In genomic region chrX:53006062-53006461, GRCm38 (mm10) we compare ENCODE assay signal across 10 mouse cellular contexts. TPM values are rescaled to one million over a fixed set of nuclear protein-coding genes. Genes with fewer than 3 reads are reported as not detected.
DNase-seq lines count a peak whose midpoint lies in the region; ATAC-seq lines count a peak whose summit lies in the region.
"Had no signal": no experiment of that assay in that cellular context is flagged by ENCODE, and none has a peak within 500 bp of the region (broad histone marks: within the 10 kb centered on the region; RNA-seq: fewer than 3 reads in every experiment).

No protein-coding gene starts in this region.

- H3K36me3 ChIP-seq in heart, embryonic 12.5 days = peaks cover 15% of the 10 kb centered on the region; the same call in 1 of the 2 replicates
- H3K36me3 ChIP-seq: embryonic facial prominence, embryonic 12.5 days had no signal

- ATAC-seq in heart, embryonic 12.5 days (ENCODE audit: insufficient number of reproducible peaks, low FRiP score) = no peak
- ATAC-seq in megakaryocyte-erythroid progenitor cell, adult 5-6 weeks (replicated peaks; ENCODE audit: low FRiP score, low TSS enrichment, poor library complexity, severe bottlenecking) = peak; percentile 70; the same call in 1 of the 2 replicates

- DNase-seq in heart, postnatal 10 days = peak; percentile 40 to 61
- DNase-seq in spleen, postnatal 36 days (ENCODE audit: low spot score in 2 of 2) = peak; percentile 17 to 55
- no peak for DNase-seq in spleen, postnatal 10 days (ENCODE audit: low spot score in 2 of 2)
- peak; percentile 75 for DNase-seq in c-Kit-positive CD71-positive TER-119-positive erythroid progenitor cells, embryonic 14.5 days (ENCODE audit: low spot score)
- DNase-seq in spleen, adult 12 weeks (ENCODE audit: low spot score) = no peak
- no peak for DNase-seq in neural tube, embryonic 10.5 days (ENCODE audit: extremely low spot score, low spot score)

- H3K9ac ChIP-seq in heart, embryonic 12.5 days = no peak overlapping the region
- H3K9ac ChIP-seq: embryonic facial prominence, embryonic 12.5 days; limb, embryonic 13.5 days had no signal

- no peaks in the 10 kb centered on the region for H3K27me3 ChIP-seq in heart, embryonic 12.5 days (replicated peaks)
- H3K27me3 ChIP-seq: embryonic facial prominence, embryonic 12.5 days; limb, embryonic 13.5 days had no signal

- intact Hi-C loops in heart, postnatal 10 days (cut with DNase I) = loop anchor here (5.0 kb wide), 1 partner anchor 246 kb away; no protein-coding TSS in a partner anchor

- no peaks in the 10 kb centered on the region for H3K4me1 ChIP-seq in heart, embryonic 12.5 days (replicated peaks)
- H3K4me1 ChIP-seq: embryonic facial prominence, embryonic 12.5 days; limb, embryonic 13.5 days had no signal

- no peak overlapping the region for H3K27ac ChIP-seq in heart, embryonic 12.5 days (ENCODE audit: poor library complexity, severe bottlenecking)
- H3K27ac ChIP-seq: embryonic facial prominence, embryonic 12.5 days; limb, embryonic 13.5 days had no signal

- no peak overlapping the region for H3K4me3 ChIP-seq in heart, embryonic 12.5 days
- H3K4me3 ChIP-seq: embryonic facial prominence, embryonic 12.5 days; limb, embryonic 13.5 days had no signal

- no peaks in the 10 kb centered on the region for H3K9me3 ChIP-seq in heart, embryonic 12.5 days (replicated peaks)
- H3K9me3 ChIP-seq: embryonic facial prominence, embryonic 12.5 days; limb, embryonic 13.5 days had no signal

- WGBS in heart, embryonic 12.5 days = 42% methylated on average over 3 of the region's 3 CpGs

- H3K4me2 ChIP-seq in heart, embryonic 12.5 days = no peak overlapping the region
- H3K4me2 ChIP-seq: embryonic facial prominence, embryonic 12.5 days; limb, embryonic 13.5 days had no signal

RNA-seq across cellular contexts. Expression of gene Hprt, which starts 18.1 kb away (rescaled TPM):
- 10 to 100 TPM; 85.3 to 95.9 TPM for total RNA-seq in heart, postnatal 10 days (2021)
- 179 and 190 TPM in 2 replicates for polyA plus RNA-seq in heart, embryonic 12.5 days (2016; fragmentation: Nextera tagmentation; extraction: Ambion mirVana)
- total RNA-seq in megakaryocyte-erythroid progenitor cell, adult 5-6 weeks (2014; fragmentation: Nextera tagmentation) = 191 and 245 TPM in 2 replicates
- total RNA-seq in megakaryocyte-erythroid progenitor cell, adult 5-6 weeks (2017) = 376 and 396 TPM in 2 replicates

Comparison
In these comparisons a context has a peak if more than half of its experiments do, and no peak if none do; other contexts are left out.
1. DNase-seq: peak in heart, postnatal 10 days (2 of 2), spleen, postnatal 36 days (2 of 2) and c-Kit-positive CD71-positive TER-119-positive erythroid progenitor cells, embryonic 14.5 days (single experiment); none in spleen, postnatal 10 days (0 of 2), spleen, adult 12 weeks (single experiment) and neural tube, embryonic 10.5 days (single experiment).